Mouse (Mus musculus): ENCODE data around the gene Slamf9.

The Slamf9 gene

DNA sequence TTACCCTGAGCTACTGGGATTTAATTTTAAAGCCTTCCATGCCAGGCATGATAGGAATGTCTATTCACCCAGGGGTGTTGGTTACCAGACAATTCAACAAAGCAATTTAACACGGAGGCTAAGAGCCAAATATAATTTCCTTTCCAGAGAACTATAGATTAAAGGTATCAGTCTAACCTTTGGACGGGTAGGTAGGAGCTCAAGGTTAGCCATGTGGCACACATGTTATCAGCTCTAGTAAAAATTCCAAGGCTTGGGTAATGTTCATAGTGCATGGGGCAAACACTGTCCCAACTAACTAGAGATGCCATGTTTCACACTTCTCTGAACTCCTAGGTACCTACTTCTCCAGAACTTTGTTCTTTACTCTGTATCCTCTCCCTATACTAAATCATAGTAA, 13.6 kb upstream of the Slamf9 start:
- no peak for DNase-seq (ENCODE audit: extremely low read depth, insufficient read length, low spot score)

DNA sequence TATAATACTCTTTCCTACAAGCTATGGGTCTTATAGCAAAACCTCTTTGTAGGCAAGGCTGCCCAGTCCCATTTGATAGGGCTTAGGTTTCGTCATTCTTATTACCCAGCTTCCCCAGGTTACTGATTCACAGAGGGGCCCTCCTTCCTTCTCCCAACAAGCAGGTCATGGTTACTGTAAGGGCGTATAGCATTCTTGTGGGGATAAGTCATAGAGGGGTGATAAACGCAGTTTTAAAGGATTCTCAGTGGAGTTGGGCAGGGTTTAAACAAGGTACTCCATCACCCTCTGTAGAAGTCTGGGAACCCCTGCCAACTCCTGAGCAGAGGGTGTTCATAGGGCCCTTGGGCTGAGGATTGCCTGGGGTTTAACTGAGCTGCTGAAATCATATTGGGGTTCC, 12.6 kb upstream of the Slamf9 start:
- no peak for DNase-seq (ENCODE audit: extremely low read depth, insufficient read length, low spot score)

DNA sequence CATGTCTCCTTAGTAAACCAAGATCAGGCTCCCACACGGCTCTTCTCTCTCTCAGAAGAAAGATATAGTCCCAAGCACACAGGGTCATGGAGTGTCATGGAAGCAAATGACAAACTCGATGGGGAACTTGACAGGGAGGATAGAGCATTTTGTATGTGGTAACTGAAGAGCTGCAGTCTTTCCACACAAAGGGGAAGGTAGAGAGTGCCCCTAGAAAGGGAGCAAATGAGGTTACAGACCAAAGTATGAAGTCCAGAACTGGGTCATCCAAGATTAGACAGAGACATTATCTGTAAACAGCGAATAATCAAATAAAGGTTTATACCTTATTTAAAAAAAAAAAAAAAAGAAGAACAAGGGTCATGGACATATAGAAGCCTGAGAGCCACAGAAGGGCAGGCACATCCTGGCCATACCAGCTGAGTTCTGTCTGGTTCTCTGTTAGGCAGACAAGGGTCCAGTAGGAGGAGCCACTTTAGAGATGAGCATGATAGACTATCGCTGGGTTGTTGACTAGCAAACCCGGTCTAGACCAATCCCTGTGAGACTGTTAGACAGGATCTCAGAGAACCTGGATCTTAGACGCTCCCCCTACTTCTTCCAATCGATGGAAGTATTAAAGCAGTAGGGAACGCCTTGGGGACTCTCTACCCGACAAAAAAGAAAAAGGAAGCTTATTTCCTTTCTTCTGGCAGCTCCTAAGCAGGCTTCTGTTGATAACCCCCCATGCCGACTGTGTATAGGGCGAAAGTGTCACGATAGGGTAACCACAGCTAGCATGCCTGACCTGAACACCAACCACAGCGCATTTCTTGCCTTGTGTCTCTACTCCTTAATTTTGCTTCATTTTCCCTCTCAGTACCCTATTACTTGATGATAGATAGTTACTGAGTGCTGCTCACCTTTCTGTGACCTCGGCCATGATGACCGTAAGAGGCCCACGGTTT, 11.5 kb upstream of the Slamf9 start:
- no peak for DNase-seq (ENCODE audit: extremely low read depth, insufficient read length, low spot score)

DNA sequence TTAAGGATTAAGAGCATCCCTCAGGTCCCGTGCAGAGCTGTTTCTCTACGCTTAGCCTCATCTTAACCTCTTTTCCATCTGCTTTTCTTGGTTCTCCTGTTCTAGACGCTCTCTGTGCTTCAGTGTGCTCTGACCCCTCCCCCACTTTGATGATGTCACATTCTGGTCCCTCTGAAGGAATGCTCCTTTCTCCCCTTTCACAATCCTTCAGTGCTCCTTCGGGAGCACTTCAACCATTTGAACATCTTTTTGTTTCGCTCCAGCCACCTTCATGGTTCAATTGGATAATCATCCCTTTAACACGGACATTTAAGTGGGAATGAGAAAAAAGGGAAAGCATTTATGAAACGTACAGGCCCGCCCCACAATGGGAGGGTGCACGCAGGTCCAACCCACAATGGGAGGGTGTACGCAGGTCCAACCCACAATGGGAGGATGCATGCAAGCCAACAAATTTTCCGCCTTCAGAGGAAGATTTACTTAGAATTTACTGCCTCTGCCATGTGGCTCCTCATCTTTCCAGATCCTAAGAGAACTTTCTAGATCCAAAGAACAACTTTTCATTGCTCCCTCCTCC, 6.8 kb upstream of the Slamf9 start:
- DNase-seq (ENCODE audit: extremely low read depth, insufficient read length, low spot score): peak; percentile 25

DNA sequence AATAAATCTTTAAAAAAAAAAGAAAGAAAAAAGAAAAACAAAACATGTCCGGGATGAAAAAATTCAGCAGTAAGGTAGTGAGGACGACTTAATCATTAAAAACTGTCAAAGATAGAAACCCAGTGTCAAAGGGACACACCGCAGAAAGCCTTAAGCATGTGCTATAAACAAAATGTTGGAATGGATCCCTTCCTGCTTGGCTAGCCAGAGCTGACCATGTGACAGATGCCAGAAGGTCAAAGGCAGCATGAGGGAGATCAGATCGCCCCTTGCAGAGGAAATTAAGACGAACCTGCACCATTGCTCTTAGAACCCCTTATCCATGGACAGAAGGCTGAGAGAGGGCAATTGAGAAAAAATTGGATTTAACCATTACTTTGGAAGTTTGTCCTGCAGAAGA, 5.8 kb upstream of the Slamf9 start:
- DNase-seq (ENCODE audit: extremely low read depth, insufficient read length, low spot score): no peak

DNA sequence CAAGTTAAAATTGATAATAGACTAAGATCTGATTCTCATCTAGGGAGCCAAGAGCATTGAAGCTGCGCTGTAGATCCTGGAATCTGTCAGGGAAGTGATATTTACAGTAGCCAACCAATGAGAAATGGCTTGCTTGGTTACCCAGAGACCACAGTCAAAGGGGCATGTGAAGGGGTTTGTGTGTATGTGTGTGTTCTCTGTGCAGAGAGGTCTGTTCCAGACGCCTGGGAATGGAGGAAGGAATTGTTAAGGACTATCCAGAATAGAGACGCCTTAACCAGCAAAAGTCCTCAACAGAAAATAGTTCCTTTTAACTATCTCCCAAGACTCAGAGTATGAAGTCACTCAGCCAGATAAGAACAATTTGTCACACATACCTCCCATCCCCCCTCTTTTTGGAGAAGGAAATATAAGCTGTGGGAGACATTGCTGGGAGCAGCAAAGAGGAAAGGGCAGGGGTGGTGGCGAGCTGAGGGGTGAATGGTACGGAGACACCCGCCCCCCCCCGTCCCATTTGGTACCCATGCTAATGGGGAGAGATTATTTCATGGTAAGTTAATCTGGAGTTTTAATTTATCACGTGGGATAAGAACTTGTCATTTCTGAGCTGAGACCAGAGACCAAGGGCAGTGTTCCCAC, 5.2 kb upstream of the Slamf9 start:
- no peak for DNase-seq (ENCODE audit: extremely low read depth, insufficient read length, low spot score)

DNA sequence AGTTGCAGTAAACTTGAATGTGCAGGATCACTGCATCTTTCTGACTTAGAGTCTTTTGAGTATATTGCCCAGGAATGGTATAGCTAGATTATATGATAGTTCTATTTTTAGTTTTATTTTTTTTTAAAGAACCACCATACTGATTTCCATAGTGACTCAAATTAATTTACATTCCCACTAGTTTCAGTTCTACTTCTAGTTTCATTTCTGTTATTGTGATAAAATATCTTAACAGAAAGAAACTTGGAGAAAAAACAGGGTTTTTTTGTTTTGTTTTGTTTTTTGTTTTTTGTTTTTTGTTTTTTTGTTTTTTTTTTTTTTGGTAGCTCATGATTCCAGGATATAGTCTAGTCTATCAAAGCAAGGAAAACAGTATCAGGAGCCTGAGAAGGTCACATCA, 2.2 kb upstream of the Slamf9 start:
- DNase-seq (ENCODE audit: extremely low read depth, insufficient read length, low spot score): no peak

DNA sequence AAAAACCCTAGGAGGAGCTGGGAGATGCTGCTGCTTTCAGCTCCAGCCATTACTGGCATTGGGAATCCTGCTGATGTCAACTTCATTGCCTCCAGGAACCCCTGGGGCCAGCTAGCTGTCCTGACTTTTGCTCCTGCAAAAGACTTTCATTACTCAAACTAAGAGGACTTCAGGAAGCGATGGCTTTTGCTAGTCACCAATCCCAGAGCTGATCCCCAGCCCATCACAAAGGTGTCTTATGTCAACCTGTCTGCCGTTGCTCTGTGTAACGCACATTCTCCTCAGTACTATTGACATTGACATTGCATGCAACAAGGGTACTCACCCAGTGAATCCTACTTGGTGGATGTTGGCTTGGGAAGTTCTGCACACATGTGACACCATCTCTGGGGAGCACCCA, 962 bp upstream of the Slamf9 start:
- no peak for DNase-seq (ENCODE audit: extremely low read depth, insufficient read length, low spot score)

DNA sequence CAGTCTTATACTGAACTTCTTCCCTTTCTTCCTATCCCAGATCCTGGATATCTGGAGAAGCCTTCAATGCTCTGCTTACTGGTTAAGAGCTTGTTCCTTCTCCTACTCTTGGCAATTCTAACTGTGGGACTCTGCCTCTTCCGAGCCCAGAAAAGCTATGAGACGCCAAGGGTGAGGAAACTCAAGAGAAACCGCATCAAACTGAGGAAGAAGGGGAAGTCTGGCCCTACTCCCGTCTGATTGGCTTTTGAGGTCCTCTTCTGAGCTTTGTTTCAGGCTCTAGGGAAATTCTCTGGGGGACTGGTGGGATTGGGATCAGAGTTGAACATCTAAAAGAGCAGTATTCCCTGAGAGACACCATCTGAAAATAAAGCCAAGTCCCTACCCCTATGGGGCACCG, 2.9 kb downstream of the Slamf9 start:
- DNase-seq (ENCODE audit: extremely low read depth, insufficient read length, low spot score): no peak

DNA sequence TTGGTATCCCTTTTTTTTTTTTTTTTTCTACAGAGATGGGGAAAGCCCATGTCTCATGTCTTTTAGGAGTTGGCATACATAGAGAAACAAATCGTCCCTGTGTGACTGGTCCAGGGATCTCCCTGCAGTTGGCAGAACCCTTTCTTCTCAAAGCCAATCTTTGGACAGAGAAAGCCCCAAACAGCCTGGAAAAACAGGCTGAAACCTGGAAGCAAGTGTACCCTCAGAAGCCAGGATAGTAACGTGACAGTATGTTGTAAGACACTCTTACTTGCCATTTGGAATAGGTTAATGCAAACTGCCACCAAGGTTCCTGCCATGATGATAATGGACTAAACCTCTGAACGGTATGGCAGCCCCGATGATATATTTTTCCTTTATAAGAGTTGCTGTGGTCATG, 5.2 kb downstream of the Slamf9 start:
- DNase-seq (ENCODE audit: extremely low read depth, insufficient read length, low spot score): no peak

DNA sequence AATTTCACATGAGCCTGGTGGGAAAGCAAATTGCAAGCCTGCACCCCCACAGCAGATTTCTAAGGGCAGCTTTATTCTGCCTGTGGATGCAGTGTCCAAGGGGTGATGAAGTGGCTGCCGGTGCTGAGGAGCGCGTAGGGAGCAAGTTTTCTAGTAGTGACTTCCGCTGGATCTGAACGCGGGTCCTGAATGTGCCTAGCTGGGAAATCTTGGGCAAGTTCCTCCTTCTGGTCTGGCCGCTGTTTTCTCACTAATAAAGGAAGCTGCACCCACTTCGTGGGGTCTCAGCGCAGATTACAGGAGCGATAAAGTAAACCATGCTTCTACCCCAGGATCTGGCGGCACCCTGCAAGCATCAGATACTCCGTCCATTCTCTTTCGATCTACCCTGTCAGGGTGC, 6.0 kb downstream of the Slamf9 start:
- DNase-seq (ENCODE audit: extremely low read depth, insufficient read length, low spot score): no peak

DNA sequence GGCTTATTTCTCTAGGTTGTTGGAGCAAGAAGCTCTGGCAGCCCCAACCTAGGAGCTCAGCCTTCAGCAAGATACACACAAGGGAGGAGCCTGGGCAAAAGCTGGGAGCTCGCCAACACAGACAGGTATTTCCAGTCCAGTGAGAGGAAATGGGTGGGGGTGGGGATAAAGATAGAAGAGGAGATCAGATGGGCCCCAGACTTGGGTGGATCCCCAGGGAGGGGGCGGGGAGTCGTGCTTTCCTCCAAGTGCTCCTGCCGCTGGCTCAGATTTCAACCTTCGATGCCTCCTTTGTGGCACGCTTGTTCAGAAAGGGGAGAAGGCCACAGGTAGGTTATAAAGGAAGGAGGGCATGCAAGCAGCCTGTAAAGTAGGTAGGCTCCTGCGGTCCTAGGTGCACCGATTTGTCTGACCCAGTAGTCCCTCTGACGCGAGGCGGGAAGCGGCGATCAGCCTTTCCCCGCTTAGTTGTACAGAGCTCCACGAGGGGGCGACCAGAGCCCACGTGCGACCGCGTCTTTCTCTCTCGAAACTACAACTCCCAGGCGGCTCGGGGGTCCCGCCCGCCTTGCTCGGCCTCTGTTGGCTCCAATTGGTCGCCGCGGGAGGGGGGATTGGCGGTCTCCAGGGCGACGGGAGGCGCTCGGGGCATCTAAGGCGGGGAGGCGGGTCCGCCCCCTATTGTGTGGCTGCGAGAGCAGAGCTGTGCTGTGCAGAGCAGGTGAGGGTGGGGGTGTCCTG, 6.6 kb downstream of the Slamf9 start, which contains the start of gene Igsf9:
Igsf9 (plus strand) TSS at position 249 of the 741 bp plus-strand sequence.
- no peak for DNase-seq (ENCODE audit: extremely low read depth, insufficient read length, low spot score)

DNA sequence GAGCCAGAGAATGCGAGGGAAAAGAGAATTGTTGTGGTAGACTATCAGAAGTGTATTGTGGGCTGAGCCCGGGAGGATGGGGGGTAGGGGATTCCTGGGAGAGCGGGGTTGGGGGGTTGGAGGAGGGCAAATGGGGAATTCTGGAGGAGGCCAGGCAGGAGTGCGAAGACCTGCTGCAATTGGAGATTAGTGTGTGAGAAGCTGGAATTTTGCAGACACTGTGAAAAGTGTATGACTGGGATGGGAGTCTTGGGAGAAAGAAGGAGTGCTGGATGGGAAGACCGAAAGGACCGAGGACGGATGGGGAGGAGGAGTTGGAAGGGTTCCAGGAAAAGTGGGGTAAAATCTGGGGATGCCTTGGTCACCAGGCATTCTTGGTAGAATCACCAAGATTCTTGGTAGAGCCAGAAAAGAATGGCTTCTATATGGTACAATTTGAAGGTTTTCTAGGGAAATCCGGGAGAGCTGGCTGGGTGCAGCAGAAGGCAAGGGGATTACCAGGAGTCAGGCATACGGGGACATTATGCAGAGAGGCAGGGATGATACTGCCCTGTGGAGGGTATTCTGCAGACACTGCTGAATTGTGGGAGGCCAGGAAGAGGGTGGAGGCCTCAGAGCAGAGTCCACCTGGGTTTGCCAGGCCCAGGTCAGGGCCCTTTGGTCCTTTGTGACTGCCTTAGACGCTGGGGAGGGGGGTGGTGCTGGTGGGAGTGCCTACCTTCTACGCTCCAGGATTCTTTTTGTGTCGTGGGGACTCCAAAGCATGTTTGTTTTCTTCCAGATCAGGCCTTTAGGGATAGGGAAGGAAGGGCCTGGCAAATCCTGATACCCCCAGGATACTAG, 7.6 kb downstream of the Slamf9 start:
- DNase-seq (ENCODE audit: extremely low read depth, insufficient read length, low spot score): no peak

DNA sequence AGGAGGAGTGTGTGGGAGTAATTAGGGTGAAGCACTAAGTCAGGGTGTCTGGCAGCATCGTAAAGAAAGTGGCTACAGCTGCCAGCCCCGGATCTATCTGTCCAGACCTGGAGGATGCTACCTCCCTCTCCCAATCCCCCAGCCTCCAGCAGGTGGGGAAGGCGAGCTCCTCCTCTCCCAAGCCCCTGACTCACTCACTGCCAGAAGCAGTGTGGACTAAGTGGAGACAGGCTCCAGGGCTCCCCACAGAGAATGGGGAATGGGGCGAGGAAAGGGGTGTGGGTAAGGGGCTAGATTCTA, 8.2 kb downstream of the Slamf9 start:
- no peak for DNase-seq (ENCODE audit: extremely low read depth, insufficient read length, low spot score)

DNA sequence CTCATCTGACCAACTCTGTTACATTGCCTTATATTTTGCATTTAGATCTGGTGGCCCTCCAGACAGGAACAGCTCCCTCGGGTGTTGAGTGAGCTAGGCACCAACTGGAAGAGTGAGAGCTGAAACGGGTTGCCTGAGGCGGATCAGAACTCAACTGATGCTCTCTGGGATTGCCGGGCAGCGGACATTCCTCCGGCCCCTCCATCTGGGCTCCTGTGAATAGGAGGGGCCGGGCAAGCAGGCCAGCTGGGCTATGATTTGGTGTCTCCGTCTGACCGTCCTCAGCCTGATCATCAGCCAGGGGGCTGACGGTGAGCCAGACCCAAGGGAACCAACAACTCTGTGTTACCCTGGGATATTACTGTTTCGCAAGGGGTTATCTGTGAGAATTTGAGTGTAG, 9.1 kb downstream of the Slamf9 start:
- DNase-seq (ENCODE audit: extremely low read depth, insufficient read length, low spot score): no peak

DNA sequence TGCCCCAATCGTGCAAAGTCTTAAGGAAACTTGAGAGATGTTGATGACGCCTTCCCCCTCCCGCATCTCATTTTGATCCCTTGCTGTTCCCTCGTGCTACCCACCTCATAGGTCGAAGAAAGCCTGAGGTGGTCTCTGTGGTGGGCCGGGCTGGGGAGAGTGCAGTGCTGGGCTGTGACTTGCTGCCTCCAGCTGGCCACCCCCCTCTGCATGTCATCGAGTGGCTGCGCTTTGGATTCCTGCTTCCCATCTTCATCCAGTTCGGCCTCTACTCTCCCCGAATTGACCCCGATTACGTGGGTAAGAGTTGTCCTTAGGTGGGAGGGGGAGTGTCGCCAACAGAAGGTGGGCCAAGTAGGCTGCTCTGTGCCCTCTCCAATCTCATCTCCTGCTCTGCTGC, 9.5 kb downstream of the Slamf9 start:
- no peak for DNase-seq (ENCODE audit: extremely low read depth, insufficient read length, low spot score)

DNA sequence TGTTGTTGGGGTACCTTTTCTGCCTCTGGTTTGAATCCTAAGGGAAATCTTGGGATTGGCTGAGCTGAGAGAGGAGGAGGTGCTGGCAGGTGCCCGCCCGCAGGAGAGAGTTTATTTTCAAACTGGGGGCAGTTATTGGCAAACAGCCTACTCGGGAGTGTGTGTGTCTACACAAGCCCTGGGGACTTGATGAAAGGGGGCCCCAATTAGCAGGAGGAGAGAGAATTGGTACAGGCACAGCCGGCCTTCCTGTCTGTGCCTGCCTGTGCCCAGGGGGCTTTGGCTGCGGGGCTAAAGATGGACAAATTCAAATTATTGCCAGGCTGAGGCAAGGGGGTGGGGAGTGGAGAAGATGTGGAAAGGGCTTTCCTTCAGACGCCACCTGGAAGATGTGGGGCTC, 10.7 kb downstream of the Slamf9 start:
- DNase-seq (ENCODE audit: extremely low read depth, insufficient read length, low spot score): no peak

DNA sequence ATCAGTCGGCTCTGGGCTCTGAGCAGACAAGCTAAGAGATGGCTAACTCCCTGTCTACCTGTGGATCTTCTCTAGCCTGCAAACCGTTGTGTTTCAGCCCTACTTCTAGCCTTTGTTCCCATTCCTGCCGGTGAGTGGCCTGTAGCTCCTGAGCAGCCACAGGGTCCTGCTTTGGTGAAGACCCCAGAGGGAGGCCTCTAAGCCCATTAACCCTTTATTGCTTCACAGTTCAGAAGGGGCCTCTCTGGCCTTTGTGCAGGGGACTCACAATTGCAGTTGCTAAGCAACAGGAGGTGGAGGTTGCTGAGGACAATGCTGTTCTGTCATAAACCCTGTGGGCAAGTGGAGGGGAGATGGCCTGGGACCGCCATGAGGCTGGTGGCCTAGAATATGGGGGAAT, 11.1 kb downstream of the Slamf9 start:
- no peak for DNase-seq (ENCODE audit: extremely low read depth, insufficient read length, low spot score)

DNA sequence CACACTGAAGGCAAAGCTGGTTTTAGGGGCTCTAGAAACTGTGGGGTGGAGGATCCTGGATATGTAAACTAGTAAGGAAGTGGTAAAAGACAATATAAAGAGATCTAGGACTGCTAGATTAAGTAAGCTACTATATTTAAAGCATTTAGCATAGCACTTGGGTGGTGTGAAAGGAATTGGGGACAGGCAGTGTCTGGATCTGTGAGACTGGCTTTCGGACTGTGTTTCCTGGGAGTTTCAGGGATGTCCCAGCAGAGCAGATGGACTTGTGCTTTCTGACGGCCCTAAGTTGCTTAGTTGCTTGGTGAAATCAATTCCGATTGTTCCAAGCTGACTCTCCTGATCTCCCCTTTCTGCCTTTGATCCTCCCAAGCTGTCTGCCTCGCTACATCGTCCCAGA, 11.5 kb downstream of the Slamf9 start:
- no peak for DNase-seq (ENCODE audit: extremely low read depth, insufficient read length, low spot score)

DNA sequence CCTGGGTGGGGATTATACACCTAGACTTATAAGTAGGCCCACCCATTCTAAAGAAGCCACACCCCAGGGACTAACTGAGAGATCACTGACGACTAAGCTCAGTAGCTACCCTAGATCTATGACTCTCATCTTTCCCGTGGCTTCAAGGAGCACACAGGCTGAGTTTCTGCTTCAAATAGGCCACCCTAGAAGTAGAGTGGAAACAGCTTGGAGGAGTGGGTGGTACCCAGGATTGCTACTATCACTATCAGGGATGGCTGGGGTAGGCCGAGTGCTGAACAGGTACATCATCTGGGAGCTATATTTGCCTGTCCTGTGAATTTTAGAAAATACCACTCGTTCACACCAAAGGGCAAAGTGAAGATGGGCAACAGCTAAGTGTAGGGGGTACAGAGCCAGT, 12.7 kb downstream of the Slamf9 start:
- no peak for DNase-seq (ENCODE audit: extremely low read depth, insufficient read length, low spot score)

Measured in 3134 (cell line).